Mouse (Mus musculus) thymus, adult 2 months (tissue): ENCODE results near the gene Dpy19l3.

Experiments used
- CTCF ChIP-seq: fragments of 200-500 bp; IDR thresholded peaks from 2 replicates; pipeline ENCODE4 v1.5.1; 2012; ENCODE audit warnings: mild to moderate bottlenecking, control low read depth, low read length, moderate library complexity, borderline replicate concordance; ENCODE audit not compliant: control insufficient read depth, poor library complexity, insufficient read depth; ENCODE audit errors: extremely low read depth
- POLR2A ChIP-seq: fragments of 200-500 bp; IDR thresholded peaks from 2 replicates; pipeline ENCODE4 v1.6.1; 2012; ENCODE audit warnings: mild to moderate bottlenecking, low read length, control low read depth, moderate library complexity; ENCODE audit not compliant: control insufficient read depth, poor library complexity, insufficient read depth; ENCODE audit errors: extremely low read depth

- TF ChIP-seq CTCF (no peak), POLR2A (no peak)
Observed at GRCm38 (mm10) chr7:35738871-35739270, 15.4 kb downstream of the Dpy19l3 start.
